Mouse (Mus musculus) activated CD4-positive, CD25-positive, alpha-beta regulatory T cell, adult 4 months (primary cell): ENCODE data around the gene Snrpc. TPM values are rescaled to one million over a fixed set of nuclear protein-coding genes. Genes with fewer than 3 reads are reported as not detected.
"Not testable (repeated sequence)": the region's sequence is repeated elsewhere in the genome, so short reads cannot be mapped to it uniquely, and the experiment has no call there.

Experiments
- ATAC-seq: one replicate; pipeline ENCODE4 v1.8.0; 2017
- polyA plus RNA-seq, 2 experiments: library from polyadenylated mRNA; unstranded; fragments of 100-300 nt; shearing (Covaris generic); gene quantifications; one replicate each; pipeline ENCODE4 v1.2.1; 2017

Gene Snrpc
- polyA plus RNA-seq: 100 to 1,000 TPM; 108 to 126 TPM

- not testable (repeated sequence) for ATAC-seq
Observed at GRCm38 (mm10) chr17:27837850-27838249, at the start of gene Snrpc. Gene Snrpc (plus strand): TSS chr17:27838150.

DNA sequence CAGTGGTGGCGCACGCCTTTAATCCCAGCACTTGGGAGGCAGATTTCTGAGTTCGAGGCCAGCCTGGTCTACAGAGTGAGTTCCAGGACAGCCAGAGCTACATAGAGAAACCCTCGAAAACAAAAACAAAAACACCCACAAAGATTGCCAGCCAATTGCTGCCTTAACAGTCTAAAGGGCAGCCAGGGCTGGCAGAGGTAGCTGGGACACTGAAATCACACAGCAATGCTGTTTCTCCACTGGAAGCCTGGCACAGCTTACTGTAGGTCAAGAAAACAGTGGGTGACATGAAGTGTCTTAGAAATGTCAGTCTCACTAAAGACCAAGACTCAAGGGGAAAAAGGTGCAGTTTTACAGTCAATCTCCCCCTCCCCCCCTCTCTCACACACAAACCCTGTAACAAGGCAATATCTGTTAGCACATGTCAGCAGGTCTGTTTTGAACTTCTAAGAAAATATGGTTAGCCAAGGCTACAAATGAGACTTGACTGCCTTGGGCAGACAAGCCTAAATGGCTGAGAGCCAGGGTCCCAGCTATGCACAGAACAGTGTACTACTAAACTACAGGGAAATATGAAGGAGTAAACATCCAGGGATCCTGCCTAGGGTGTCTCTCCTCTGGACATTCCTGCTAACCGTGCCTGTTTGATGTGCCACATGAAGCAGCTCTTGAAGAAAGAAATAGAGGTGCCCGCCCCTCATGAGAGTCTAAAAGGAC lies 49.3 kb upstream of the Snrpc start:
- no peak for ATAC-seq

DNA sequence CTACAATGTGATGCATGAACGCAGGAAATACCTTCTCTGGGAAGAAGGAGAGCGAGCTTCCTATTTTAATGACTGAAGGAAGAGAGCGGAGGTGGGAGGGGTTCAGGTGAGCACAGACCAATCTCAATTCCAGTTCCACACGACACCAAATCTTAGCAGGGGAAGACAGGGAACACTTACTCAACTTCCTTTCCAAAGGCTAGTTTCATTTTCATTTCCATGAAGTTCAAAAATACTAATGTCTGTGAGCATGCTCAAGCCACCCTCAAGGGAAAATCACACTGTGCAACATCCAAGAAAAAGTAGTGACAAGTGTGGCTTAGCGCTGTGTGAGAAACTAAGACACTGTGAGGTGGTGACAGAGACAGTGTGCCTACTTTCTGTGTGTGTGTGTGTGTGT lies 47.9 kb upstream of the Snrpc start:
- ATAC-seq: no peak

- ATAC-seq: no peak
Observed at GRCm38 (mm10) chr17:27790976-27791375, 47.0 kb upstream of the Snrpc start.

GRCm38 (mm10) chr17:27791556-27791955 lies 46.4 kb upstream of the Snrpc start:
- no peak for ATAC-seq

- no peak for ATAC-seq
Observed at GRCm38 (mm10) chr17:27792516-27792915, 45.4 kb upstream of the Snrpc start.

DNA sequence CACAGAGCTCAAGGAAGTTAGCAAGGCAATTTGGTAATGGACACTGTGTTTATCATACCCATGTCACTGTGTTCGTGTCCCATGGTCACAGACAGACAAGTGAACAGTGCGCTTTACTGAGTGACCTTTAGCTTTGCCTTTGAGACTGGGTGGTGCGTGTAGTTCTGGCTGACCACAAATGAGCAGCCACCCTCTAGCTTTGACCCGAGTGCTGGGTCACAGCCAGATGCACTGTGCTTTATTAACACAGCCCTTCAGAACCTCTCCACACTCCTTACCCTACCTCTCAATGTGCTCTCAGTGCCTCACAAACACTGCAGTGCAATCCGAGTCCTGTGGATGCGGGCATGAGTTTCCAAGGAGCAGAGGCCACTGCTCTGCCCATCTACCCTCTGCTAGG lies 44.8 kb upstream of the Snrpc start:
- ATAC-seq: no peak

GRCm38 (mm10) chr17:27796780-27797179 lies 41.2 kb upstream of the Snrpc start:
- no peak for ATAC-seq

DNA sequence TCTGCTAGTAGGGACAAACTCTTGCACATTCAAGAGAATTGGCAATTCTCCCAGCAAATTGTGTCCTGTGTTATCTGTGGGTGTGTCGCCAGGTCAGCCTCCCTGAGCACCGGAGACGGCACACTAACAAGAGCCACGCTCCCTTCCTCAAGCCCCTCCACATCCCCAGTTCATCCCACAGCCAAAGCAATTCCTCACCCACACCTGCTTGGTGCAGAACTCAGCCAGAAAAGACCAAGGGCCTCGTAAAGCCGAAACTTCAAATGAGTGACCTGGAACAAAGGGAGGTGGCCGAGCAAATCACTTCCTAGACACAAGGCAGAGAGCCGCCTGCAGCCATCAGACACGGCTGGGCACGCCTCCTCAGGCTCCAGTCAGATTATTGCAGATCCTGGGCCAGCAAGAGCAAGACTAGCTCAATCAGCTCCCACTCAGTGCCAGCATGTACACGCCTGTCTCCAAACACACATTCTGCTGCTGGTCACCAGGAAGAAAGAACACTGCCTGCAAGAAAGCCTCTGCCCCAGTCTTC lies 40.5 kb upstream of the Snrpc start:
- ATAC-seq: no peak

DNA sequence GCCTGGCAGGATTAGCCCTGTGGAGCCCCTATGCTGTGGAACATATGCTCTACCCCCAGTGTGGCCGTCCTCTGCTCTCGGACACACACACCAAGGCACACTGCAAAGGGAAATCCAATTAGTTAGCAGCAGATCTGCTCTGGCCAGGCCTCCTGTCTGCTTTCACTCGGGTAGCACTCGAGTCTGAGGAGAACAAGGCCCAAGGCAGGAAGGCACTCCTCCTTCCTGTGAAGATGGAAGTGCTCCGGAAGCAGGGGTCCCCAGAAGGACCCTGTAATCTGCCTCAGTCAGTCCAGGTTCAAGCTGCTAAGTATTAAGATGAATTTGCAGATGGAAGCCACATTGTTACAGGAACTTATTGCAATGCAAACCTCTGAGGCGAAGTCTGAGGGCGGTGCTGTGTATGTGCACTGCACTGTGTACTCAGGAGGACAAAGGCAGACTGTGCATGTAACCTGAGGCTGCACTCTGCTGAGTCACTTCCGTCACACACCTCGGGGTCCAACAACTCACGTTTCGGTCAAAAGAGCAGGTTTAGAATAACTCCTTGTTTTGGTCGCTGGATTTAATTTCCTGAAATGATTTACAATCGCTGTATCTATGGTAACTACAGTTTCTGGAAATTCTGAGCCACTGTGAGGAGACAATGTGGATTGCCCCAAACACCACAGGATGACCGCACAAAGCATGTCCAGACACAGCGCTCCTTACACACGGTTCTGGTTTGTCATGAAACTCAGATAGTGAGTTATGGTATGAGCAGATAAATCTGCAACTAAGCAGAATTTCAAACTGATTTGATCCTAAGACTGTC lies 38.0 kb upstream of the Snrpc start:
- ATAC-seq: peak; percentile 36

DNA sequence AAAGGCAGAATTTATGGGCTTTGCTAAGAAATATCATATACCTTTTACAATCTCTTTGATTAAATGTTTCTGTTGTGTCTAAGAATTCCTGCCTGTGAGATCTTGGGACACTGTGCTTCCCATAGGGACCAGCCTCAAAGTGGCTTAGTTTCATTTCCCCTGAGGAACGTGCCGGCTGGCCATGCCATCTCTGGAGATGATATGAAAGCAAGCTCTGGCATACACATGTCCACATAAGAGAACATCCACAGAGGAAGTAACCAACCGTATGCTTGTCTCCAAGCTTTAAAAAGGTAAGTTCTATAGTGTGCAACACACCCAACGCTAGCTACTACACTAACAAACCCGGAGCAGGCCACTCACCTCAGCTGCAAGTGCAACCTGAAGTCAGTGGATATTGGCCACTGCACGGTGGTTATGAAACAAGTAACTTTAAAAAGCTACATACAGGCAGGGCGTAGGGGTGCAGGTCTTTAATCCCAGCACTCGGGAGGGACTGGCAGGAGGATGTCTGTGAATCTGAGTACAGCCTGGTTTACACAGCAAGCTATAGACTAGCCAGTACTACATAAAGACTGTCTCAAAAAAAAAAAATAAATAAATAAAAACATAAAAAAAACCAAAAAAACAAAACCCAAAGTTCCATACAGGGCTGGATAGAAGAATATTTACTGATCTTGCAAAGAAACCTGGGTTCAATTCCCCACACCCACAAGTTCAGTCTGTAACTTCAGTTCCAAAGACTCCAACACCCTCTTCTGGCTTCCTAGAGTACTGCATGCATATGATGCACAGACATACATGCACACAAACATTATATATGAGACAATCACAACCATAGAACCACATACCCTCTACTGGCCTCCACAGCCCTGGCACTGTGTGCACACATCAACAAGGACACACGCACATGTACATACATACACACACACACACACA lies 37.0 kb upstream of the Snrpc start:
- ATAC-seq: no peak

GRCm38 (mm10) chr17:27803752-27804151 lies 34.2 kb upstream of the Snrpc start:
- ATAC-seq: no peak

- no peak for ATAC-seq
Observed at GRCm38 (mm10) chr17:27804156-27804690, 33.7 kb upstream of the Snrpc start.

DNA sequence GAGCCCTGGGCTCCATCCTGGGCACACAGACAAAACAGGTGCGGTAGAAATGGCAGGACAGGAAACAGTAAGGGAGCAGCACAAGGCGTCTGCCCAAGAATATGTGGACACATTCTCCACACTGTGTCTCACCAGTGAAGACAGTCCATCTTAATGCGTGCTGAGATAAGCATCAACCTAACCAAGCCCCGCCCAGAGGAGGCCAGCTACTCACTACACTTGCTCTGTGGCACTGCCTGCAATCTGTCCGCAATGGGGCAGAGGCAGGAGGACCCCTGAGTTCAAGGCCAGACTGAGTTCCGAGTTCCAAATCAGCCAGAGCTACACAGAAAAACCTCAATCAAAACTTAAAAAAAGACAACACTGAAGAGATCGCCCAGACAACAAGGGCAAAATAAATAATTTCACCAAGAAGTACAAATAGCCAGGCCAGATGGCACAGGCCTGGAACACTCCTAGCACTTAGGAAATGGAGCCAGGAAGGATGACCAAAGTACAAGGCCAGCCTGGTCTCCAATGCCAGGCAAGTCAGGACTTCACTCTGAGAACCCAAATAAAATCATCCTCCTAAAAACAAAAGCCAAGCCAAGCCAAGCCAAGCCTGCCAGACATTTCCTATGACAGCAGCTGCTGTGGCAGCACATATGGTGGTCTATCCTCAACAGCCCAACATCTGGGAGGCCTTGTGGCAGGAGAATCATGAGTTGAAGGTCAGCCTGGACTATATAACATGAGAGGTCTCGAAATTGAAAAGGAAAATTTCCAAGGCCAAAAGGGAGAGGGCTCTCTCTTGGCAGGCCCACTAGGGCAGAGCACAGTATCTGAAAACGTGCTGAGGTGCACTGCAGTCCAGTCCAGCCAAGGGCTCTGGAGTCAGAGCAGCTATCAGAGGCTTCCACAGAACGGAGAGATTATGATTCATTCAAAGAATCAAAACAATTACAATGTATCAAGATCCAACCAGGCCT lies 32.9 kb upstream of the Snrpc start:
- no peak for ATAC-seq

DNA sequence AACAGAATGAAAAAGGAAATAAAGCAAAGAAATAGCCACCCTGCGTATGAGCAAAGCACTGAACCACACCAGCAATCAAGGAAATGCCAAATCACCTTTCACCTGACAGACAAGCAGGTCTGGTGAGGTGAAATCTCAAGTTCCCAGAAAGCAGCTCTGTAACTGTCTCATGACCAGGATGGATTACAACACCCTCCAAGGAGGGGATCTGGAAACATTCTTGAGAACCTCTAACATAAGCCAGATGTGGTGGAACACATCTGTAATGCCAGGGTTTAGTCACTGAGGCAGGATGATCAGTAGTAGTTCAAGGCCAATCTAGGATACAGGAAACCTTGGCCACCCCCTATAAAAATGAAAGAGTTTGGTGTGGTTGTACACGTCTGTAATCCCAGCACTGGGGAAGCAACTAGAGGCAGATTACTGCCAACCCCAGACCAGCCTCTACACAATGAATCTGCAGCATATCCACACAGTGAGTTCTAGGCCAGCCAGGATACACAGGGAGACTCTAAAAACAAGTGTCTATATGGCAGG lies 30.3 kb upstream of the Snrpc start:
- ATAC-seq: no peak

DNA sequence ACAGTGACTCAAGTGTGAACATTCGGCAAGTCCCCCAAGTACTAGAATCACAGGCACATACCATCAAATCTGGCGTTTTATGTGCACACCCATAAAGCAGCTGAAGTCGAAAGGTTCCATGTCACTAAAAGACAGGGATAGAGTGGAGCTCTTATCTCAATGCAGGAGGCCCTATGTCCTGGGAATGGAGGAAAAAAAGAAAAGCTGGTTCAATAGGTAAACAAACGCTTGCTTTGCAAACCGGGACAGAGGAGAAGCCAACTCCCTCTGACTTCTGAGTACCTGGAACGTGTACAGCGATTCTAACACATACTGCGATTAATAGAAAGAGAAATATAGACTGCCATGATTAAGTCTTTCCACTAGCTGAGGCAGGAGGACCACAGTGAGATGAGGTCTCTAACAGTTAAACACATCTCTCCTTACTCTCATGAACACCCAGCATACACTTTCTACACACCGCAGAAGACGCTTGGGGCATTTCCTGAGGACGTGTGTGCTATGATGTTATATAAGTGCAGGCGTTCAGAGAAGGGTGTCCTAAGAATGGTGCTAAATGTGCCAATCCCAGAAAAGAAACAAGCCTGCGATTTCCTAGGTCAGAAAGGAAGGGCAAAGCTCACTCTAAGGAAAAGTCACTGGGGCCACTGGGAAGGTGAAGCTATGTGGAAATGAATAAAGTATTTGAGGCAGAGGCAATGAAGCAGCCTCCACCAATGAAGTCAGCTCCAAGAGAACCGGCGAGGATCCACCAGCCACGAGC lies 27.2 kb upstream of the Snrpc start:
- ATAC-seq: no peak

GRCm38 (mm10) chr17:27811980-27812379 lies 26.0 kb upstream of the Snrpc start:
- ATAC-seq: no peak

DNA sequence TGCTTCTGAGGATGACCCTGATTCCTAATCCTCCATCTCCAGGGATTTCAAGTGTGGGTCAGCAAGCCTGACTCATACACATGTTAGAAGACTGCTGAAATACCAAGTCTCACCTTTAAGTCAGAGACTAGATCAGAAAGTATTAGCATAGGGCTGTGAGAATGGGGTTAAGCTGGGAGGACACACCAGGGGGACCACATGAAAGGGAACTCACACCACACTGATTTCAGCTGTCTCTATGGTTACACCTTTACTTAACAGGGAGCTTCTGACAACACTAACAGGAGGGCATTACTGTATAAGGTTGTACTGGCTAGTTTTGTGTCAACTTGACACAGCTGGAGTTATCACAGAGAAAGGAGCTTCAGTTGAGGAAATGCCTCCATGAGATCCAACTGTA lies 23.3 kb upstream of the Snrpc start:
- ATAC-seq: no peak

- ATAC-seq: no peak
Observed at GRCm38 (mm10) chr17:27819011-27819410, 18.9 kb upstream of the Snrpc start.

GRCm38 (mm10) chr17:27819521-27819970 lies 18.4 kb upstream of the Snrpc start:
- ATAC-seq: no peak
